Mouse (Mus musculus): ENCODE results near the gene Rab38.
A peak's percentile ranks its signal among the peaks of the same experiment; 100 is the strongest.

The Rab38 gene

DNA sequence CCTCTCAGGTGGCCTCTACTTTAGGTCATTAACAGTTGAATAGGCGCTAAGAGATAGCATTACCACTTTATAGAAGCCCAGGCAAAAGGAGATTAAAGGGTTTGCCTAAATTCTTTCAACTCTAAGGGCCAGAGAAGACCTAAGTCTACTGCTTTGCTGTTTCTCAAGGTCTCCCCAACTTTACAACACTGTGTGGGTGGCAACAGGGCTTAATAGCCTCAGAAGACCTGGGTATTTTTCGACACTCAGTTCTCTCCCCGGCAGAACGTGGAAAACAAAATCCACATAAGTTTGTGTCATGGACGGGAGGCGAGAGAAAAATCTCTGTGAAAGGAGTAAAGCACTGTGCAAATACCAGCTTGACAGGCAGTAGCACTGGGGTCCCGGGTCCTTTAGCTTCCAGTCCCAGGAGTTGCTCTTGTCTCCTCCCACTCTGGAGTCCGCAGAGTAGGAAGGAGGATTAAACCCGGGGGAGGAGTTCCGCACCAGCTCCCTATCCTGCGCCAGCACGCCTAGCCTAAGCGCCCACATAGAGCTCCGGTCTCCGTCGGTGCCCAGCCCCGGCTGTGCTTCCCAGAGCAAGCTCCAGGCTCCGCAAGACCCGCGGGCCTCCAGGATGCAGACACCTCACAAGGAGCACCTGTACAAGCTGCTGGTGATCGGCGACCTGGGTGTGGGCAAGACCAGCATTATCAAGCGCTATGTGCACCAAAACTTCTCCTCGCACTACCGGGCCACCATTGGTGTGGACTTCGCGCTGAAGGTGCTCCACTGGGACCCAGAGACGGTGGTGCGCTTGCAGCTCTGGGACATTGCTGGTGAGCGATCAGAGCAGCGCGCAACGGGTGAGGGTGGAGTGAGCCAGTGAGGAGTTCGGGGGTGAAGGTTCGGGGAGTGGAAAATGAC, at the start of gene Rab38:
Gene Rab38 (plus strand): TSS at position 488 of the 906 bp plus-strand sequence.
- peak; percentile 76 for DNase-seq

DNA sequence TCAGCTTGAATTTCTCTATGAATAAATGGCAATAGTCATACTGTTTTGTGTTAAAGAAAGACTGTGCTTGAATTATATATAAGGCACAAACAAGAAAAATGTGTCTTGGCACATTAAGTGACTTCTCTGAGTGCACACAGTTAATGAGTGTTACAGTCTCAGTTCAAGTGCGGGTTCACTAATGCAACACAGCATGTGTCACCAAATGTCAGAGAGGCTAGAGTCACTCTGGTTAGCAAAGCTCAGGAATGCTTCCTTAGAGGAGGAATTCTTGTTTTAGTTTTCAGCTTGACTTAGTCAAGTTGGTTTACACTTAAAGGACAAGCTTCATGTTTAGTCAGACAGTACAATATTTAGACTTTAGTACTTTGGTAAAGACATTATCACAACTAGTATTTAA, 35.5 kb upstream of the Rab38 start:
- no peak for DNase-seq

DNA sequence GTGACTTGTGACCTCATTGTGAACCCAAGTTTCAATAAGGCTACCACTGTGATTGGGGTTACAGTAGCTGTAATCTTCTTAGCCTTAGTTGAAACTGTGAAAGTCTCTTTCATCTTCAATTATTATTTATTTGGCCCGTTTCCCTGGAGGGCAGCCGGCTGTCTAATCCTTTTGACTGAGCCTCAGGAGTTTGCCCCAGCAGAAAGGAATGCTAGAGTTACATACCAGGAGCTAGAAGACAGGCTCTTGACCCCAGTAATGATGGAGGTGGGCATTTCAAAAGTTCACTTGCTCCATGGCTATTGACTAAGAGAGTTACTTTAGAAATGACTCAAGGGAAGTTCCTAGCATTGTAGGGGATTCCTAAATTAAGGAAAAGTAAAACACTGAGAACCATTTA, 34.3 kb upstream of the Rab38 start:
- no peak for DNase-seq

DNA sequence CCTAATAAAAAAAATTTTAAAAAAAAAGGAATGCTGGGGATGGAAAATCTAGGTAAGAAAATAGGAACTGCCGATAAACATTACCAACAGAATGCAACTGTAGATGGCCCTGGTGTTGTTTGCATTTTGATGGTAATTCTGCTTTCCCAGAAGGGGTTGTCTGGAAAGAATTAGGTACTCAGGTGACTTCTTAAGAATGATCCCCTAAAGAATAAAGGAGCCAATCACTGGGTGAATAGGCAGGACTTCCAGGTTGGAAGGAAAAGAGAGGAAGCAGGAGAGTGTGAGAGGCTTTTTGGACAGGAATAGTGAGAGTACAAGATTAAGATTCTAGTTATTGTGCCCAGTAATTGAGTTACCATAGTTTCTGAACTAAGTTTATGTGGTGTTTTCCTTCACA, 24.8 kb upstream of the Rab38 start:
- DNase-seq, result no peak

DNA sequence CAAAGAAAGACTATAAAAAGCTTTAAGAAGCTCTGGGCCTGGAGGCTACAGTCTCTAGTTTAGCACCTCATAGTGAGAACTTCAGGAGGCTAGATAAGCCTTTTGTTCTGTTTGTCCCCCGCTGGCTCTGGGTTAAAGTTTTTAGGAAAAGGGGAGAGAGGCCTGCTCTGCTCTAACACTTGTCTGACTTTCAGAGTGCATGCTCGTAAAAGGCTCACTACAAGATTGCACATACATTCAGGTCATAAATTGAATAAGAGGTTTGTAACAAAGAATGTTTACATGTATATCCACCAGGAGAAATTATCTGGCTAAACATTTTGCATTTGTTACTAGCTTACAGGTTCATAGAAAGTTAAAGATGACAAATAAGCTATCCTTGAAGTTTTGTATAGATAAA, 23.6 kb upstream of the Rab38 start:
- no peak for DNase-seq

DNA sequence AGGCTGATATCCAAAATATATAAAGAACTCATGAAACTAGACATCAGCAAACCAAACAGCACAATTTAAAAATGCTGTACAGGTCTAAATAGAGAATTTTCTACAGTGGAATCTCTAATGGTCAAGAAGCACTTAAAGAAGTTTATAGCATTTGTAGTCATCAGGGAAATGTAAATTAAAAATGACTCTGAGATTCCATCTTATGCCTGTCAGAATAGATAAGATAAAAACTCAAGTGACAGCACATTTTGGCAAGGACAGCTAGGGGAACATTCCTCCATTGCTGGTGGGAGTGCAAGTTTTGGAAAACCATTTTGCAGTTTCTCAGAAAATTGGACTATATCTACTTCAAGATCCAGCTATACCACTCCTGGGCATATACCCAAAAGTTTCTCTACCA, 8.3 kb upstream of the Rab38 start:
- no peak for DNase-seq

DNA sequence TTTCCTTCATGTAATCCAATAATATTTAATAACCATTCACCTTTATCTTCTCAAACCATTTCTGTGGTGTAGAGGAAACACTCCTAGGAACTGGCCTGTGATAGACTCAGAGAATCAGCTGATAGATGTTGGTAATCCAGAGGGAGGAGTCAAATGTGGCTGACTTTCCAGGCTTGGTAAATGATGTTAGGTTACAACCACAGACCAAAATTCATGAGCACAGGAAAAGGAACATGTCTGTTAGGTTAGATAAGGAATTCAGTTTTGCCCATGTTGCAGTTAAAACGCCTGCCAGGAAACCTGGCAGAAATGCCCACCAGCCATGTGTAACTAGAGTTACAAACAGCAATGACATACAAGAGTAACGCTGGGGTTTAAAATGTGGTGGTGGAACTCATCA, 6.2 kb upstream of the Rab38 start:
- no peak for DNase-seq

DNA sequence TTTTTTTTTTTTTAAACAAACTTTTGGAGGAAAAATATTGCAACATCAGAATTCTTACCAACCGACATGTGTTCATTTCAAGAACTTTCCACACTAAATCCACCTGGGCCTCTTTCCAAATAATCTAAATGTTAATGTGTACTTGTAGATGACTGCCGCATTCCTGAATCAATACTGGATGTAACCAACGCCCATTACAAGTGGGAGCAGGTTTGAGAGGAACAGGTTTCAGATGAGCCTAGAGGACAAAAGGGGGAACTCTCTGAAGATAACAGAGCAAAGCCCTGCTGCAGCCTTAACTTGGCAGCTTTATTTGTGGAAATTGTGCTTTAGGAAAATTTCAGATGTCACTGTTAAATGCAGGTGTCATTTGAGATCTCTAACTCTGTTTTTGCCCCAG, 4.3 kb upstream of the Rab38 start:
- DNase-seq, result peak; percentile 51

DNA sequence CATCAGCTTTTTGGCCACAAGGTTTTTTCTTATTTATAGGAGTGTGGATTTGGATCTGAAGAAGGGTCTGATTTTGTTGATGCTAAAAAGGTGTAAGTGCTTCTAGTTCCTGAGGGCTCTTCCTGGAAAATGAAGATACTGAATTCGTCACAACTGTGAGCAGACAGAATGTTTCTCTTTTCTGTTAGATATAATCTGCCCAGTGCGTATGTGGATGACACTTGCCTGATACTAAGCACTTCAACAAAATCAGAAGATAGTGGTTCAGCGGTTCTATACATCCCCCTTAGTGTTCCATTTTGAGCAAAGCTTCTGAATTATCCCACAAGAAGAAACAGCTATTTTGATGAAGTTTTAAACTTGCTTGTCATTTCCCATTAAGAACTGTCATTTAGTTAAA, 2.6 kb upstream of the Rab38 start:
- DNase-seq, result no peak

DNA sequence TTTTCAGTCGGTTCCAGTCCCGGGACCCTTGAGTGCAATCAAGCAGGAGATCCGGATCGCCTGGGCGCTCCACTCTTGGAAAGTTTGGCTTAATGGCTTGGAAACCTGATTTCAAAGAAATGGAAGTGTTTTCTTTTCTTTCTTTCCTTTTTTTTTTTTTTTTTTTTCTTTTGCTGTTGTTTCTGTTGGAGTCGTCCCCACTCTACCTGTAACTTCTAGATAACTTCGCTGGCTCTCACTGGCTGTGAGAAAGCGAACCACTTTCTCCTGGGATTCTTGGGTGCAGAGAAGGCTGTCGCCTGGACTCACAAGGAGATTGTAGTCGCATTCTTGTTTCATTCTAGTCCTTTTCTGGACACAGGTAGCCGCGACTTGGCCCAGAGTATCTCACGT, 615 bp downstream of the Rab38 start:
- DNase-seq, result peak; percentile 9

DNA sequence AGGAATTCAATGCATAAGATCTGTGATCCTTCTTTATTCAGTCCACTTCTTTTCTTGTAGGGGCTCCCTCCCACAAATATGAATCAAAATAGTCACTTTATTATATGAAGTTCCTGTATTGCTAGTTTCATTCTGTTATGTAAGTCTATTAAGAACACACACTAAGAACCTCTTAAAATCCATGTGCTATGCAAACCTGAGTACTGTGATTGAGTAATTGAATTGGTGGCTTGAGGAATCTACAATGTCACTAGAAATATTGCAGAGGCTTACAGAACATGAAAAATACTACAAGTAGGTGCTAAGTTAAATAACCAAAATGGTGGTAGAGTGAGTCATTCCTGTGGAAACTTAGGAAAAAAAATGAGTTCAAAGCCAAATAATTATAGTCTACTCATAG, 10.2 kb downstream of the Rab38 start:
- DNase-seq, result peak; percentile 24

DNA sequence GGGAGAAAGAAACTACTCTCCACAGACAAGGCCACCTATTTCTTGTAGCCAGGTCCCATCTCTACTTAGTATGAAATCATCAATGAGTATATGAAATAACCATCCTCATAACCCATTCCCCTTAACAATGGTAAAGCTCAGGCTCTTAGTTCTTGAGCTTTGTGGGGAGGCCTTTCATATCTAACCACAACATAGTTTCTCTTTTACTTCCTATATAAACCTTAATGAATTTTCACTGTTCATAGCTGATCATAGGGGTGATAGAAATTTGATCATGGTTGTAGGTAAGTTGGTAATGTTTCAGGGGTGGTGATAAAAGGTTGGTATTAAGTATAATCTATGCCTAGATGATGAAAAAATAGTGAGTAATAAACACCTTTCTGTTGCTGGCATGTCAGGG, 12.6 kb downstream of the Rab38 start:
- no peak for DNase-seq

DNA sequence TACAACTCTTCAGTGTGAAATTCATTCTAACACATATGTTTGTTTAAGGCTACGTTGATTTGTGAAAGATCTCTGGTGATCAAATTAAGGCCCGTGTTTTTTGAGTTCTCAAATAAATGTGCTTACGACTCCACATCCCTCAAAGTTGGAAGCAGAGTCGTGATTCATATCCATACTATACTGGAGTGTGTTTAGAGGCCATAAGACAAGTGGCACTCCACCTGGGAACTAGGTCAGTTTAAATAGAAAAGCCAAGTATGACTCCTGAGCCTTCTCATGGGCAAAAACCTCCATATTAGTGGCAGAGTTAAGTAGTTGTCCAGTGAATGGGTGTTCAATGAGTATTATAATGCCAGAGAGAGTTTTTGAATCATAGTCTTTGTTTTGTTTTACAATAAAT, 13.4 kb downstream of the Rab38 start:
- DNase-seq, result no peak

DNA sequence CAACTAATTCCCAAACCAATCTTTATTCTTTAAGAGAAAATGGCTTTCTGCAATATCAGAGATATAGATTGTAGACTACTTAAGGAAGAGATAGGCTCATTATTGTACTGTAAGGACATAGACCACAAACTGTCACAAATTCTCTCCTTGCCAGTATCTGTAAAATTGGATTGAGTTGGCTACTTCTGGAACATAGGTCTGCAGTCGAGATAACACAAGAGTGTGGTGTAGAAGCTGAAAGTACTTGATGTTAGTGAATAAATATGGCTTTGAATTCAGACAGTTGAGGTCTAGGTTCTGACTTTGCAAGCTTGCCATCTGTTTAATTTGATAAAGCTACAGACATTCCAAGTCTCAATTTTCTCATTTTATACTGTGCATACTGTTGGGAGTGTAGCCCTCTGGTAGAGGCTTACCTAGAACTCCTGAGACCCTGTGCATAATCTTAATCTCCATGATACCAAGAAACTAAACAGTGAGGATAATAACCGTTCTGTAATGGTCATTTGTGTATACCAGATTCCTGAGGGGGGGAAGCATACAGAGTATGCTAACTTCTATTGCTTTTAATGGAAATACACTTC, 15.3 kb downstream of the Rab38 start:
- no peak for DNase-seq

DNA sequence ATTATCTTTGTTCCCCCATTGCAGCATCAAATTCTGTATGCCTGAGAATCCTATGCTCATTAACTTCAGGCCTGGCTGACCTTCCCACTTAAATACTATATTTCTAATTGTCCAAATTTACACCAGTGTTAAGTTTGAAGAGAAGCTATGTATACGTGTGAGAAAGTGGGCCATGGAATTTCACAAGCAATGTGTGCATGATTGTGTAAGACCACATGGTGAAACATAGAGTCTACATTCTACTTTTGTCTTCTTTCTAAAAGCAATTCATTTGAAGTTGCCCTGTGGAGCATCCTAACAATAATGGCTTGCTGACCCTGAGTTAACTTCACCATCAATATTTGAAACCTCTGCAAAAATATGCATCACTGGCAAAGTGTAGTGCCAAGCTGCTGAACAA, 23.2 kb downstream of the Rab38 start:
- no peak for DNase-seq

DNA sequence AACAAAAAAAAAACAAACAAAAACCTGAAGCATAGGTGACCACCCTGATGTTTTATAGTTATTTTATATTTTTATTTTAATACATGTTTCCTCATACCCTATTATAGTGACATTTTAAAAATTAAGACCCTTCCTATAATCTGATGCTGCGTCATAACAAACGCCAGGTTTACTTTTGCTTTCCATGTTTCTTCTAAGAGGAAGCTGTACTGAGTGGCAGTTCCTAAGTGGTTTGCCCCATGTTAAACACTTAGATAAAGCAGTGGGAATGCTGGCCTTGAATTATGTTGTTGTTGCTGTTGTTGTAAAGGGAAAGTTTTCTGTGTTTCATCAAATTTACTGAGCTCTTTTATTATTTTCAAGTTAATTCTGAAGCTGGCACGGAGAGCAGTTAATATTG, 27.8 kb downstream of the Rab38 start:
- DNase-seq, result no peak

DNA sequence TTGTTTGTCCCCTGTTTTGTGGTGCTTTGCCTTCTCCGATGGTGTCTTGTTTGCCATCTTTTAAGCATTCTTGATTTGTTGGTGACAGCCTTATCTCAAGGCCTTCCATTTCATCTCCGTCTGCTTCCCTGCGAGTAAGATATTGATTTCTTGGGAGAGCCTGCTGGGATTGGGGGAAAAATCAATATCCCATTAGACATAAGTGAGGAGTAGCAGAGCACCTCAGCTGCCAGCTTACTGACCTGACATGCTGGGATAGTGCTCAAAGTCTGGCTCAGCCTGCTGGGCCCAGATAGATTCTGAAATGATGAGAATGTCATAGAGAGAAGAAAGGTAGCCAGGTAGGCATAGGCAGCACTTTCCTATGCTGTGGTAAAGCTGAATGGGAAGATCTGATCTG, 37.7 kb downstream of the Rab38 start:
- DNase-seq, result no peak

DNA sequence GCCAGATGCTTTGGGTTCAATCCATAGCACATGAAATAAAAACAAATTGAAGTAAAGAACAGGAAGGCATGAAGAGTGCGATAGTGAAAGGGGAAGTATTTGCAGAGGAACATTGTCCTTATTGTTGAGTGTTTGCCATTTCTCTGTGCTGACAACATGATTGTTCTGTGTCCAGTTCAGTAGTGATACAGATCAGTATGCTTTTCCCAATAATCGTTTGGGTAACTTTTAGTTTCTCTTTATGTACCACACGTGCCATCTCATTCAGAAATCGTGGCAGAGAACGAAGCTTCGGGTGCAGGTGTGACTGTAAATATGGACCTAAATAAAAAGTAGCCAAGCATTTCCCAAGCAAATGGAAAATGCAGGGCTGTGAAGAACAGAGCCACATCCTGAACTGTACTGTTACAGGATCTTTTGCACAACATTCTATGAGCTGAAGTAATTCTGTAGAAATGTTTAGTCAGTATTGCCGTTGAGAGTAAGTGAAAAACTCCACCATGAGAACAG, 52.1 kb downstream of the Rab38 start:
- peak; percentile 2 for DNase-seq

DNA sequence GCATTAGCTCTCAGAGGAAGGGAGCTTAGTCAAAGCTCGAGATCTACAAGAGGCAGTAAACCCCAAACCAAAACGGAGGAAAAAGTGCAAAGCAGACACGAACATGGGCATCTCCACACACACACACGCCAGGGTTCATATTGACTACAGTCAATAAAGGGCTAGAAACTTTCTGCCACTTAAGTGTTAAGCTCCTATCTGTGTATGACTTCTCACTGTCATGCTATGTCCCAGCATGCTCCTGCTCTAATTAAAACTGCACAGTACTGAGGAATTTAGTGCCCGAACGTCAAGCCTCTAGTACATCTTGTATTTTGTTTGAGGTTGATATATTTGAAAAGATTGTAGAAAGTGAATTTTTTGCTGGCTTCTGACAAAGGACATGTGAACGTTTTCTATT, 52.6 kb downstream of the Rab38 start:
- no peak for DNase-seq

DNA sequence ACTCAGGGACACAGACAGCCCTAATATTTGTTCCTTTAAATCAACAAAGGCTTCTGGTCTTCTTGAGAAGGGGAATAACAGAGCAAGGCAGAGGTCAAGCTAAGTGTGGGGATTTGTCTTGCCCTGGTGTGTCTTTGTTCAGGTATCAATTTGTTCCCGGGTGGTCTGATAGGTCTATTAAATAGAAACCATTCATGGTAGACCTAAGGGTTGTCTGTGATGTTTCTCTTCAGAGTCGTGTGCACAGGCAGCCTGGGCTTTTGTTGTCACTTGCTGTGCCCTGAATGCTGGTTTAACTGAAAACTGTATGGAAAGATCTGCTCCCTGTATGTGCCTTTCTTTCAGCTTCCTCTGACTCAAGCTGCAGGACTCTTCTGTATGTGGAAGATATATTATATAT, 60.9 kb downstream of the Rab38 start:
- no peak for DNase-seq

DNA sequence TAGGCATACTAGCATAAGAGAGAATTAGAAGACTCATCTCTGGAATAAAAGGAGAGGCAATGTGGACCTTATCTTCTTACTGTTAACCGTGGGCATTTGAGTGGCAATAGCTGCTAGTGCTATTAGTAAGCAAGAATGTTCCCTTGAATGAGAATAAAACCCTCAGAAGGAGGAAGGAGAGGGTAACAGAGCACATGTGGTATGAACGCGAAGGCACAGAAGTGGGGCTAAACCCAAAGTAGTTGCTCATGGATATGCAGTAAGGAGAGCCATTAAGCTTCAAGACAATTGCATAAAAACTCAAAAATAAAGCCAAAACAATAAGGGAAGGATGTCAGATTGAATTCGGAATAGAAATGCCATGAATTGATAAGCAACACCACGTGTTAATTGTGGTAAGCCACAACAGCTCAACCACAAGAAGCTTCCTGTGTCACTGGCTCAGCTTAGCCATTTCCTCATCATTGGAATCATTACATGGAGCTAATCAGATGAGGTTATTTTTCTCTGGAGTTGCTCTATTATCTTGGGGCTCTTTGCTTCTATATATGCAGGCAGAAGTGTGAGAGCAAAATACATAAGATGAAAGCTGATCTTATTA, 72.2 kb downstream of the Rab38 start:
- no peak for DNase-seq

DNA sequence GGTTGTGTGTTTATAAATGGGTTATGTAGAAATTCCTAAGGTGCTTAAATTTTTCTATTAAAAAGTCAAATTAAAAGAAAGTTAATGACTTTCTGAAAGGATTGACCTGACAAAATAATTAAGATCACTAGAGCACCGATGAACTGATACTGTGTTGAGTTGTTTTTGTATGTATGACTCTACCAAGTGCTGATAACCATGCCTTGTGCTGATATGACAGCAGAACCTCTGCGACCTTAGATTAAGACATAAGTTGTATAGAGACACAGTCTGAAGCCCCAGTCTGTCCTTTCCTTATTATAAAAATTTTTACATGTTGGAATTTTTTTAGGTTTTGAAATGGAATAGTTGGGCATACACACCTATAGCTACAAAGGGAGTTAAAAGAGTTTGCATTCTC, 79.7 kb downstream of the Rab38 start:
- DNase-seq, result no peak

DNA sequence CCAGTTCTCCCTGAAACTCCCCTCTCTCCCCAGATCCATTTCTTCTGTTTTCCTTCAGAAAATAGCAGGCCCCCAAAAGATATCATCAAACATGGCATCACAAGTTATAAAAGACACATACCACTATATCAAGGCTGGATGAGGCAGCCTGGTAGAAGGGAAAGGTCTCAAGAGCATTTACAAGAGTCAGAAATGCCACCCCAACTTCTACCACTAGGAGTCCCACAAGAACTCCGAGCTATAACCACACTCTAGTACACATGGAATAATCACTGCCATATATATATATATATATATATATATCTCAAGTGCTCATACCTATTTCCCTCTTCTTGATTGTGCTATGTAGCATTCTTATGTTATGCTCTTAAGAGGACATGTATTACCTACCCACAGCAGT, 92.4 kb downstream of the Rab38 start:
- DNase-seq, result peak; percentile 9

DNA sequence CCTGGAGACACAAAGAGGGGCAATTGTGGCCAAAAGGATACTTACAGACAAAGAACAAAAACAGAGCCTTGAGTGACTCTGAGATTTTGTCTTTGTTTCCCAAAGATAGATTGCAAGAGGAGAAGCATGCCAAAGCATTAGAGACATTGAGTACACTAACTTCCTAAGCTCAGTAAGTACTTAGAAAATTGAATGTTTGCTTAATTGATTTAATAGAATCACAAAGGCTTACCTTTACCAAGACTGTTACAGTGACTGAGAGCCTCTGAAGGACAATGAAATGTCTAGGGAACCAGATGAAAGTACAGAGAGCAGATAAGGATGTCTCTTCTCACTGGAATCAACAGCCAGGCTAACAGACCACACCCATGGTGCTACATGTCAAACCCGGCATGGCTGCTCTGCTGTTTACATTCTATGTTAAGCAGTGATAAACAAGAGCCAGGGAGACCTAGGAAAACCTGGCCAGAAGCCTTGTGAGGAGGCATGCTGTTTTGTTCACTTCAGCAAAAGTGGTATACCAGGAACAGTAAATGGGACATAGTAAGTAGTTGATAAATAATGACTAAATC, 97.1 kb downstream of the Rab38 start:
- DNase-seq, result peak; percentile 44

Measured in lung, postnatal 36 days (tissue).